Mouse (Mus musculus): Measurements from ENCODE around the gene Diras2.

Gene Diras2

GRCm38 (mm10) chr13:52459982-52460381 lies 71.1 kb downstream of the Diras2 start:
- DNase-seq (ENCODE audit: low spot score) = no peak

- no peak for DNase-seq (ENCODE audit: low spot score)
Observed at GRCm38 (mm10) chr13:52457889-52458324, 73.2 kb downstream of the Diras2 start.

GRCm38 (mm10) chr13:52457177-52457888 lies 73.7 kb downstream of the Diras2 start:
- no peak for DNase-seq (ENCODE audit: low spot score)

GRCm38 (mm10) chr13:52455329-52455728 lies 75.8 kb downstream of the Diras2 start:
- peak; percentile 19 for DNase-seq (ENCODE audit: low spot score)

GRCm38 (mm10) chr13:52454708-52455250 lies 76.3 kb downstream of the Diras2 start:
- no peak for DNase-seq (ENCODE audit: low spot score)

Measured in urinary bladder, postnatal 25 days (tissue).